Mouse (Mus musculus) splenic B cell, adult 2 months (primary cell): ENCODE measurements at regions not wholly inside any gene's neighbourhood (a gene's known extent, or its start where the extent isn't known, plus 50 kb on each side); places are given as distances from the start of the nearest gene placed in this dataset.

Experiments
- DNase-seq: peaks from one replicate; pipeline ENCODE4 v3.0.0-alpha.2; 2011; ENCODE audit warnings: low read depth, low spot score
- H3K27me3 ChIP-seq: 2 replicates; pipeline ENCODE4 v1.6.1; 2012; ENCODE audit warnings: mild to moderate bottlenecking, low read length, moderate library complexity, mixed read lengths; ENCODE audit not compliant: control insufficient read depth, poor library complexity, insufficient read depth, severe bottlenecking
- H3K36me3 ChIP-seq: 2 replicates; pipeline ENCODE4 v1.6.1; 2012; ENCODE audit warnings: mild to moderate bottlenecking, low read length, moderate library complexity, mixed read lengths; ENCODE audit not compliant: control insufficient read depth, poor library complexity, insufficient read depth, severe bottlenecking

DNA sequence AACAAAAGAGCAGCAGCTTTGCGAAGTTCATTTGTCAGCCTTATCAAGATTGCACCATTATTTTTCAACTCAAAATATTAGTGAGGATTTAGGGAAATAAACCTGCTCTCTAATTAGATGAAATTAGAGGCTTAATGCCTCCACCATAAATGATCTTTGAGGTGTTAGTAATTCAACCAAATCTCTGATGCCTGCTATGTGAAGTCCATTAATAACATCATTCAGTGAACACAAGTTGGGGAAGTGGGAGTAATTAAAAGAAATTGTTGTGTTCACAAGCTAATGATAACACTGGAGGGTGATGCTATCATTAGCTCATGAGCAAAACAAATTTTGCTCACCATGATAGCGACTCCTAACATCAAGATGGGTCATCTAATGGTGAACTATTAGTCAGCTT lies 246.0 kb downstream of the Ttc6 start:
- DNase-seq: no peak
- H3K36me3 ChIP-seq: no peaks in the 10 kb centered on the region
- no peaks in the 10 kb centered on the region for H3K27me3 ChIP-seq

- H3K36me3 ChIP-seq: no peaks in the 10 kb centered on the region
- no peak for DNase-seq
- H3K27me3 ChIP-seq: no peaks in the 10 kb centered on the region
Observed at GRCm38 (mm10) chr12:57823809-57824208, 259.9 kb downstream of the Ttc6 start.

GRCm38 (mm10) chr12:57825754-57826153 lies 261.8 kb downstream of the Ttc6 start:
- peak; percentile 14 for DNase-seq
- no peaks in the 10 kb centered on the region for H3K36me3 ChIP-seq
- no peaks in the 10 kb centered on the region for H3K27me3 ChIP-seq

DNA sequence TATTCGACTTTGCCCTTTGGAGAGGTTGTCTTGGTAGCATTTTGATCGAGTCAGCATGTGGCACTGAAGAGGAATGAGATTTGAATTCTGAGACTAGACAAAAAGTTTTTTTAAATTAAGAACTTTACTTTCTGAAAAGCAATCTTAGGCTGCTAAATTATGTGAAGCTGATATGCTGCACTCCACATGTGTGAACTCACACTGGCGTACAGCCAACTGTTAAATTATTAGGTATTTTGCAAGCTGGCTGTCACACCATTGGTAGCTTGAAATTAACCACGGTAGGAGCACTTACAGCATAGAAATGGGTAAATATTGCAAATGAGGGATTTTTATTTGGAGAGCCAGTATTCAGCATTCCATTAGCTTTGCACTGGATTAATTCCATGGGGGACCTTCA lies 278.9 kb downstream of the Ttc6 start:
- no peak for DNase-seq
- no peaks in the 10 kb centered on the region for H3K27me3 ChIP-seq

DNA sequence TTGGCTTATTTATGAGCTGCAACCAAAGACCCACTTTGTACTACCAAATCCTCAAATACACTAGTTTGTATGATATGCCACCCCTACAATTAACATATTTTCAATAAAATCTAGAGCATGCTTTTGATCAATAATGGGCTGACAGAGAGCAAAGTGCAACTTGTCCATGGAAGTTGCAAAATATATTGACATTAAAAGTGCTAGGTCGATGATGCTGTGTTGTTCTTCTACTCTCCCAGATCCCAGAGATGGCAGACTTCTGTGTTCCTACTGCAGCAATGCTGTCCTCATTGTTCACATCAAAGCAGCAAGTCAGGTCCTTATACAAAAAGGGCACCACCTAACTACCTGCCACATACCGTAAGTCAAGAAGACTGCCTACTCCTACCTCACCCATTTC lies 307.1 kb downstream of the Ttc6 start:
- H3K36me3 ChIP-seq: no peaks in the 10 kb centered on the region
- H3K27me3 ChIP-seq: no peaks in the 10 kb centered on the region
- DNase-seq: no peak

More for the DNA sequence above, 278.9 kb downstream of the Ttc6 start:
- no peaks in the 10 kb centered on the region for H3K36me3 ChIP-seq

- Histone ChIP-seq H3K27me3 (no peaks in the 10 kb centered on the region), H3K36me3 (no peaks in the 10 kb centered on the region)
- no peak for DNase-seq
Observed at GRCm38 (mm10) chr12:57890783-57891478, 320.6 kb upstream of the Sstr1 start.

GRCm38 (mm10) chr12:57891556-57891955 lies 320.0 kb upstream of the Sstr1 start:
- DNase-seq: no peak
- H3K27me3 ChIP-seq: no peaks in the 10 kb centered on the region
- H3K36me3 ChIP-seq: no peaks in the 10 kb centered on the region

GRCm38 (mm10) chr12:57897751-57898250 lies 313.8 kb upstream of the Sstr1 start:
- no peaks in the 10 kb centered on the region for H3K36me3 ChIP-seq
- no peak for DNase-seq
- no peaks in the 10 kb centered on the region for H3K27me3 ChIP-seq

DNA sequence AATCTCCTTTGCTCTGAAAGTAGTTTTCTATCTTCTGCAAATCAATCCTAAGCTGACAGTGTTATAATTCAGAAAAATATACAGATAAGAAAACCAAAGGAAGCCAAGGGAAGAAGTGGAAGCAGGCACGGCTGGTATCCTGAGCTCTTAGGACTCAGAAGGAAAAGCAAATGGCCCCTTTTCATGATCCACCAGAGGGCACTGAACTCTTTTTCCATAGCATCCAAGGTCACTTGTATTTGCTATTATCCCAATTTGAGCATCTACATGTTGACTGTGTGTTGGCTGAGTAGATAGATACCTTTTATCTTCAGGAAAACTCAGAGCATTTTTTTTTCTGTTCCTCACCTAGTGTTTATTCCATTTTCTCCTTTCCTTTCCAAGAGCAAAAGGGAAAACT lies 306.9 kb upstream of the Sstr1 start:
- H3K27me3 ChIP-seq: no peaks in the 10 kb centered on the region
- H3K36me3 ChIP-seq: no peaks in the 10 kb centered on the region
- no peak for DNase-seq

DNA sequence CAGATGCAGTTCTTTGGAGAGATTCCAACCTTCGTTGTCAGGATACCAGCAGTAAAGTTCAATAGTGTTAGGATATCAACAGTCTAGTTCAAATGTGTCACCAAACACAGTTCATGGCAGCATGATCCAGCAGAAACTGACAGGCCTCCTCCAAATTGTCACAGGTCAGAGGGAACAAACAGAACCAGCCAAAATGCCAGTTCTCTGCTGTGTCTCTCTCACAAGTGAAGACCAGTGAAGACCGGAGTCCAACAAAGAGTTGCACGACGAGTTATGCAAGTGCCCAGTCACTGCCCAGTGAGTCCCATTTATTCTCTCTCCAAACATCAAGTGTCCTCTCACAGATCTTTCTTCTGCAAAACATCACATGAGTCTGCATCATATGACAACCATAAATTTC lies 293.4 kb upstream of the Sstr1 start:
- no peak for DNase-seq
- no peaks in the 10 kb centered on the region for H3K36me3 ChIP-seq
- no peaks in the 10 kb centered on the region for H3K27me3 ChIP-seq

- Histone ChIP-seq H3K27me3 (no peaks in the 10 kb centered on the region), H3K36me3 (no peaks in the 10 kb centered on the region)
- no peak for DNase-seq
Observed at GRCm38 (mm10) chr12:57922031-57922430, 289.5 kb upstream of the Sstr1 start.

GRCm38 (mm10) chr12:57924422-57924821 lies 287.1 kb upstream of the Sstr1 start:
- H3K27me3 ChIP-seq: no peaks in the 10 kb centered on the region
- H3K36me3 ChIP-seq: no peaks in the 10 kb centered on the region
- no peak for DNase-seq

DNA sequence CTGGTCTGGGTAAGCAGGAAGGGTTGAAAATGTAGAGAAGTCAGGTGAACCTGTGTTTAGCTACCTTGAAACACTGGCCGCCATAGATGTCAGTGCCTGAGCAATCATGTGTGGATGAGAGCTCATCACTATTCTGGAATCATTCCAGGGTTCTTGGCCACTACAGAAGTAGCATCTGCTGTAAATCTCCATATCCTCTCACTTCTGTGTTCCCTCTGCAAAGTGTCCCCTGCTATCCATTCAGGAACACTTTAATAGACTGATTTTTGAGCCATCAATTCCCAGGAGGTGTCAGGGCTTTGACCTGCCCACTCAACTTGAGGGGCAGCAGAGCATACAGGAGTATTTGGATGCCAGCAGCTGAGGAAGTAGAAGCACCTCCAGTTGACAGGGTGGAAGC lies 284.7 kb upstream of the Sstr1 start:
- no peaks in the 10 kb centered on the region for H3K27me3 ChIP-seq
- H3K36me3 ChIP-seq: no peaks in the 10 kb centered on the region
- no peak for DNase-seq

DNA sequence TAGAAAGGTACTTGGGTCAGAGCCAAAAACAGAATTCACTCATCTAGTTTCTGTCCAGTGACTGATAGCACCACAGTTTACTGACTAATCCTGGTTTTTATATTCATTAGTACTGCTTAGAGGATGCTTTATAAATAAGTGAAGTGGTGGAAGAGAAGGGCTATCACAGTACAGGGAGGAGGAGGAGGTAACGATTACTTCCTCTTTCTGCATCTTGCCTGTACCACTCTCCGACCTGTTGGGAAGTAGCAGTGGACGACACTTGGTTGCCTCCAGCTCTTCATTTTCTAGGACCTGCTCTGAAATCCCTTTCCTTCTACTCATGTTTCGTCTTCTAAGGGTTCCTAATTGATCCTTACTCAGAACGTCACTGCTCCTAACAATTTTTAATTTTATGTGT lies 283.5 kb upstream of the Sstr1 start:
- H3K36me3 ChIP-seq: no peaks in the 10 kb centered on the region

DNA sequence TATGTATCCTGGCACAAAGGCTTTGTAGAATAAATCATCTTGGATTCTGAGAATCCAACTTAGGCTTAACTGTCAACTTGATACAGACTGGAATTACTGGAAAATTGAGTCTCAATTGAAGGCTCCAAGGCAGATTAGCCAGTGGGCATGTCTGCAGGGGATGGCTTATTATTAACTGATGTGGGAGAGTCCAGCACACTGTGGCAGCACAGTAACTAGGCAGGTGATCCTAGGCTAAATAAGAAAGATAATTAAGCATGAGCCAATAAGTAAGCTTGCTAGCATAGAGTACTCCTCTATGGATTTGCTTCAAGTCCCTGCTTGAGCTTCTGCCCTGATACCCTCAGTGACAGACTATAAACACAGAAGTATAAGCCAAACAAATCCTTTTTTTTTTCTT lies 279.7 kb upstream of the Sstr1 start:
- Histone ChIP-seq H3K36me3 (no peaks in the 10 kb centered on the region), H3K27me3 (no peaks in the 10 kb centered on the region)
- DNase-seq: no peak

More for the DNA sequence above, 283.5 kb upstream of the Sstr1 start:
- no peaks in the 10 kb centered on the region for H3K27me3 ChIP-seq
- no peak for DNase-seq

- no peak for DNase-seq
- no peaks in the 10 kb centered on the region for H3K36me3 ChIP-seq
- no peaks in the 10 kb centered on the region for H3K27me3 ChIP-seq
Observed at GRCm38 (mm10) chr12:57949886-57950285, 261.7 kb upstream of the Sstr1 start.
